8 mouse cellular contexts compared by ENCODE assay signal in the genomic region with DNA sequence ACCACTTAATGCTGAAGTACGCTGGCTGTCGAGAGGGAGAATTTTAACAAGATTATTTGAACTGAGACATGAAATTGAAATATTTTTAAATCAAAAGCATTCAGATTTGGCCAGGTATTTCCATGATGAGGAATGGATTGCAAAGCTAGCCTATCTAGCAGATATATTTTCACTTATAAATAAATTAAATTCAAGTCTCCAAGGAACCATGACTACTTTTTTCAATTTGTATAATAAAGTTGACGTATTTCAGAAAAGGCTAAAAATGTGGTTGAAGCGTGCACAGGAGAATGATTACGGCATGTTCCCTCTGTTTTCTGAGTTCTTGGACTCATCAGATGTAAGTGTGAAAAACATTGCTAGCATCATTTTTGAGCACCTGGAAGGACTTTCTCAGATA. TPM values are rescaled to one million over a fixed set of nuclear protein-coding genes. Genes with fewer than 3 reads are reported as not detected.
DNase-seq lines count a peak whose midpoint lies in the region; ATAC-seq and TF ChIP-seq lines count a peak whose summit lies in the region.

A gene (plus strand): TSS at position 301 of the 400 bp plus-strand sequence.

- no peak within 1 kb of the TSS for H3K9ac ChIP-seq in intestine, embryonic 15.5 days
- H3K9ac ChIP-seq in stomach, embryonic 15.5 days = no peak within 1 kb of the TSS

- H3K36me3 ChIP-seq in heart, embryonic 10.5 days = 0 out of 2 replicates have a peak, but pooled peaks cover 3% of the 10 kb centered on the region
- H3K36me3 ChIP-seq in thymus, adult 2 months (ENCODE audit: control insufficient read depth, insufficient read depth, low read length) = no peaks in the 10 kb centered on the region
- 0 out of 2 replicates have a peak, but pooled peaks cover 2% of the 10 kb centered on the region for H3K36me3 ChIP-seq in intestine, embryonic 15.5 days
- H3K36me3 ChIP-seq in stomach, embryonic 15.5 days = no peaks in the 10 kb centered on the region

- no peaks in the 10 kb centered on the region for H3K9me3 ChIP-seq in heart, embryonic 10.5 days
- H3K9me3 ChIP-seq in intestine, embryonic 15.5 days = no peaks in the 10 kb centered on the region
- no peaks in the 10 kb centered on the region for H3K9me3 ChIP-seq in stomach, embryonic 15.5 days

- no peak within 1 kb of the TSS for H3K4me2 ChIP-seq in intestine, embryonic 15.5 days (replicated peaks)
- no peak within 1 kb of the TSS for H3K4me2 ChIP-seq in stomach, embryonic 15.5 days

- H3K4me1 ChIP-seq in heart, embryonic 10.5 days = peaks cover 14% of the 10 kb centered on the region; the same call in 1 of the 2 replicates
- peaks cover 10% of the 10 kb centered on the region for H3K4me1 ChIP-seq in thymus, adult 2 months (replicated peaks; ENCODE audit: control insufficient read depth, insufficient read depth, low read length)
- H3K4me1 ChIP-seq in intestine, embryonic 15.5 days (replicated peaks) = no peaks in the 10 kb centered on the region
- peaks cover 4% of the 10 kb centered on the region; the same call in 1 of the 2 replicates for H3K4me1 ChIP-seq in stomach, embryonic 15.5 days

- TF ChIP-seq POLR2A in thymus, adult 2 months (IDR thresholded peaks at IDR 0.05; ENCODE audit: control insufficient read depth, extremely low read depth, insufficient read depth, low read length, poor library complexity) = no peak

- ATAC-seq in intestine, embryonic 15.5 days = no peak
- no peak for ATAC-seq in stomach, embryonic 15.5 days (ENCODE audit: insufficient read depth, low FRiP score, low read depth)

- H3K4me3 ChIP-seq in heart, embryonic 10.5 days = no peak within 1 kb of the TSS
- H3K4me3 ChIP-seq in thymus, adult 2 months (ENCODE audit: control insufficient read depth, insufficient read depth, low read length) = no peak within 1 kb of the TSS
- H3K4me3 ChIP-seq in intestine, embryonic 15.5 days (replicated peaks) = no peak within 1 kb of the TSS
- no peak within 1 kb of the TSS for H3K4me3 ChIP-seq in stomach, embryonic 15.5 days (replicated peaks)

- no peaks in the 10 kb centered on the region for H3K27me3 ChIP-seq in heart, embryonic 10.5 days (ENCODE audit: insufficient read depth, poor library complexity, severe bottlenecking)
- no peaks in the 10 kb centered on the region for H3K27me3 ChIP-seq in thymus, adult 2 months (ENCODE audit: control insufficient read depth, insufficient read depth, low read length)
- no peaks in the 10 kb centered on the region for H3K27me3 ChIP-seq in intestine, embryonic 15.5 days (replicated peaks)
- H3K27me3 ChIP-seq in stomach, embryonic 15.5 days (replicated peaks) = no peaks in the 10 kb centered on the region

- TF ChIP-seq CTCF in thymus, adult 2 months (IDR thresholded peaks at IDR 0.05; ENCODE audit: borderline replicate concordance, control insufficient read depth, extremely low read depth, insufficient read depth, low read length, poor library complexity) = no peak

- no peak within 1 kb of the TSS for H3K27ac ChIP-seq in heart, embryonic 10.5 days
- H3K27ac ChIP-seq in thymus, adult 2 months (ENCODE audit: control insufficient read depth, insufficient read depth, low read length) = no peak within 1 kb of the TSS
- no peak within 1 kb of the TSS for H3K27ac ChIP-seq in intestine, embryonic 15.5 days
- H3K27ac ChIP-seq in stomach, embryonic 15.5 days = no peak within 1 kb of the TSS

- 90% methylated on average over 5 of the region's 5 CpGs for WGBS in heart, embryonic 10.5 days
- 95% methylated on average over 5 of the region's 5 CpGs for WGBS in thymus, adult 2 months
- WGBS in intestine, embryonic 15.5 days = 97% methylated on average over 5 of the region's 5 CpGs
- 93% methylated on average over 5 of the region's 5 CpGs for WGBS in stomach, embryonic 15.5 days

- no peak for DNase-seq in heart, embryonic 10.5 days (ENCODE audit: low spot score)
- DNase-seq in heart, adult 18-20 months = no peak
- DNase-seq in thymus, adult 2 months = no peak
- DNase-seq in thymus, adult 18-20 months = no peak
- no peak for DNase-seq in kidney, postnatal 4 days
- DNase-seq in spleen, adult 12 weeks (ENCODE audit: low spot score) = no peak

RNA-seq across cellular contexts. Expression of the gene that starts here (rescaled TPM):
- 16.4 and 16.5 TPM in 2 replicates for polyA plus RNA-seq in heart, embryonic 10.5 days (2016; fragmentation: Nextera tagmentation; extraction: Ambion mirVana)
- 1 to 10 TPM; 1.7 to 2.3 TPM for total RNA-seq in heart, adult 18-20 months (2021)
- polyA plus RNA-seq in thymus, adult 2 months (2012; rRNA removed) = 11.3 and 11.9 TPM in 2 replicates
- polyA plus RNA-seq in intestine, embryonic 15.5 days (2015; fragmentation: Nextera tagmentation; extraction: Ambion mirVana) = 23.2 and 25.7 TPM in 2 replicates
- 21.6 and 24.2 TPM in 2 replicates for polyA plus RNA-seq in stomach, embryonic 15.5 days (2015; fragmentation: Nextera tagmentation; extraction: Ambion mirVana)
